Mouse (Mus musculus): ENCODE measurements around the gene Ctnnd2. TPM values are rescaled to one million over a fixed set of nuclear protein-coding genes. Genes with fewer than 3 reads are reported as not detected.
A peak's percentile ranks its signal among the peaks of the same experiment; 100 is the strongest.

Ctnnd2 gene
- polyA plus RNA-seq, 1 experiment from 2014 or later, result 1.8 TPM

- WGBS, result 48% methylated on average over 1 of the region's 1 CpGs
These were observed 473.3 kb downstream of the Ctnnd2 start for GRCm38 (mm10) chr15:30645688-30646087.

GRCm38 (mm10) chr15:30646501-30647431, 474.4 kb downstream of the Ctnnd2 start:
- ATAC-seq (ENCODE audit: insufficient number of reproducible peaks, low FRiP score, low TSS enrichment, low read depth), result no peak
- WGBS, result 1% methylated on average over 88 of the region's 94 CpGs
- H3K4me1 ChIP-seq, result peaks cover 11% of the 10 kb centered on the region
- H3K9ac ChIP-seq, result 0 out of 2 replicates have a peak overlapping the region, but pooled peaks have one; percentile 18
- peaks cover 35% of the 10 kb centered on the region for H3K27me3 ChIP-seq
- H3K27ac ChIP-seq, result no peak overlapping the region
- H3K4me2 ChIP-seq, result peak overlapping the region; percentile 98
- no peaks in the 10 kb centered on the region for H3K9me3 ChIP-seq
- peak overlapping the region; percentile 52 for H3K4me3 ChIP-seq
- no peaks in the 10 kb centered on the region for H3K36me3 ChIP-seq

More at GRCm38 (mm10) chr15:30645688-30646087, 473.3 kb downstream of the Ctnnd2 start:
- Histone ChIP-seq H3K4me3 (no peak overlapping the region), H3K9ac (no peak overlapping the region), H3K36me3 (no peaks in the 10 kb centered on the region), H3K4me2 (no peak overlapping the region), H3K27ac (no peak overlapping the region), H3K9me3 (no peaks in the 10 kb centered on the region), H3K4me1 (peaks cover 11% of the 10 kb centered on the region), H3K27me3 (peaks cover 35% of the 10 kb centered on the region)
- no peak for ATAC-seq (ENCODE audit: insufficient number of reproducible peaks, low FRiP score, low TSS enrichment, low read depth)

GRCm38 (mm10) chr15:30647679-30648311, 475.4 kb downstream of the Ctnnd2 start:
- Histone ChIP-seq H3K27ac (no peak overlapping the region), H3K36me3 (no peaks in the 10 kb centered on the region), H3K4me3 (no peak overlapping the region), H3K9me3 (no peaks in the 10 kb centered on the region), H3K4me2 (peak overlapping the region; percentile 98), H3K4me1 (peaks cover 11% of the 10 kb centered on the region), H3K9ac (no peak overlapping the region), H3K27me3 (peaks cover 35% of the 10 kb centered on the region)
- 52% methylated on average over 7 of the region's 7 CpGs for WGBS
- no peak for ATAC-seq (ENCODE audit: insufficient number of reproducible peaks, low FRiP score, low TSS enrichment, low read depth)

- H3K9ac ChIP-seq, result no peak overlapping the region
- H3K4me3 ChIP-seq, result no peak overlapping the region
- WGBS, result 72% methylated on average over 6 of the region's 6 CpGs
- no peaks in the 10 kb centered on the region for H3K36me3 ChIP-seq
- H3K4me1 ChIP-seq, result peaks cover 11% of the 10 kb centered on the region
- H3K27ac ChIP-seq, result no peak overlapping the region
- no peak for ATAC-seq (ENCODE audit: insufficient number of reproducible peaks, low FRiP score, low TSS enrichment, low read depth)
- H3K9me3 ChIP-seq, result no peaks in the 10 kb centered on the region
- H3K4me2 ChIP-seq, result no peak overlapping the region
- H3K27me3 ChIP-seq, result peaks cover 35% of the 10 kb centered on the region
These were observed 477.6 kb downstream of the Ctnnd2 start for GRCm38 (mm10) chr15:30649964-30650363.

- Histone ChIP-seq H3K4me1 (no peaks in the 10 kb centered on the region; the same call in 1 of the 2 replicates), H3K27ac (no peak overlapping the region), H3K9me3 (no peaks in the 10 kb centered on the region), H3K27me3 (no peaks in the 10 kb centered on the region), H3K4me2 (no peak overlapping the region), H3K36me3 (no peaks in the 10 kb centered on the region), H3K4me3 (no peak overlapping the region), H3K9ac (no peak overlapping the region)
- ATAC-seq (ENCODE audit: insufficient number of reproducible peaks, low FRiP score, low TSS enrichment, low read depth), result no peak
- 53% methylated on average over 9 of the region's 9 CpGs for WGBS
These were observed 483.0 kb downstream of the Ctnnd2 start for GRCm38 (mm10) chr15:30655433-30655832.

GRCm38 (mm10) chr15:30657588-30657987, 485.2 kb downstream of the Ctnnd2 start:
- Histone ChIP-seq H3K27ac (no peak overlapping the region), H3K36me3 (no peaks in the 10 kb centered on the region), H3K9ac (no peak overlapping the region), H3K4me3 (no peak overlapping the region), H3K4me2 (no peak overlapping the region), H3K9me3 (no peaks in the 10 kb centered on the region), H3K27me3 (no peaks in the 10 kb centered on the region), H3K4me1 (no peaks in the 10 kb centered on the region; the same call in 1 of the 2 replicates)
- WGBS, result 66% methylated on average over 3 of the region's 3 CpGs
- no peak for ATAC-seq (ENCODE audit: insufficient number of reproducible peaks, low FRiP score, low TSS enrichment, low read depth)

GRCm38 (mm10) chr15:30660539-30661149, 488.3 kb downstream of the Ctnnd2 start:
- Histone ChIP-seq H3K4me1 (no peaks in the 10 kb centered on the region; the same call in 1 of the 2 replicates), H3K36me3 (no peaks in the 10 kb centered on the region), H3K9ac (no peak overlapping the region), H3K27ac (no peak overlapping the region), H3K9me3 (no peaks in the 10 kb centered on the region), H3K27me3 (no peaks in the 10 kb centered on the region), H3K4me2 (no peak overlapping the region), H3K4me3 (no peak overlapping the region)
- 85% methylated on average over 8 of the region's 8 CpGs for WGBS
- no peak for ATAC-seq (ENCODE audit: insufficient number of reproducible peaks, low FRiP score, low TSS enrichment, low read depth)

- WGBS, result 62% methylated on average over 6 of the region's 6 CpGs
- no peak overlapping the region for H3K4me3 ChIP-seq
- H3K9ac ChIP-seq, result no peak overlapping the region
- ATAC-seq (ENCODE audit: insufficient number of reproducible peaks, low FRiP score, low TSS enrichment, low read depth), result no peak
- no peak overlapping the region for H3K4me2 ChIP-seq
- no peaks in the 10 kb centered on the region for H3K9me3 ChIP-seq
- H3K27me3 ChIP-seq, result no peaks in the 10 kb centered on the region
- H3K27ac ChIP-seq, result no peak overlapping the region
- H3K4me1 ChIP-seq, result no peaks in the 10 kb centered on the region
- H3K36me3 ChIP-seq, result no peaks in the 10 kb centered on the region
These were observed 489.5 kb downstream of the Ctnnd2 start for GRCm38 (mm10) chr15:30661689-30662422.

- Histone ChIP-seq H3K4me2 (no peak overlapping the region), H3K9ac (no peak overlapping the region), H3K4me1 (no peaks in the 10 kb centered on the region), H3K9me3 (no peaks in the 10 kb centered on the region), H3K27me3 (no peaks in the 10 kb centered on the region), H3K4me3 (no peak overlapping the region), H3K36me3 (no peaks in the 10 kb centered on the region), H3K27ac (no peak overlapping the region)
- no peak for ATAC-seq (ENCODE audit: insufficient number of reproducible peaks, low FRiP score, low TSS enrichment, low read depth)
- WGBS, result 77% methylated on average over 7 of the region's 7 CpGs
These were observed 495.6 kb downstream of the Ctnnd2 start for GRCm38 (mm10) chr15:30667819-30668587.

- Histone ChIP-seq H3K9me3 (no peaks in the 10 kb centered on the region), H3K27me3 (no peaks in the 10 kb centered on the region), H3K36me3 (no peaks in the 10 kb centered on the region), H3K4me2 (no peak overlapping the region), H3K9ac (no peak overlapping the region), H3K4me3 (no peak overlapping the region), H3K27ac (no peak overlapping the region), H3K4me1 (no peaks in the 10 kb centered on the region)
- no peak for ATAC-seq (ENCODE audit: insufficient number of reproducible peaks, low FRiP score, low TSS enrichment, low read depth)
- WGBS, result 80% methylated on average over 4 of the region's 4 CpGs
These were observed 509.5 kb downstream of the Ctnnd2 start for GRCm38 (mm10) chr15:30681939-30682338.

Measured in limb, embryonic 15.5 days (tissue).